Mouse (Mus musculus) midbrain, embryonic 10.5 days (tissue): ENCODE measurements around the gene Rnf133. TPM values are rescaled to one million over a fixed set of nuclear protein-coding genes. Genes with fewer than 3 reads are reported as not detected.

Source experiments
- DNase-seq: peaks from one replicate; pipeline ENCODE4 v3.0.0-alpha.2; 2017; ENCODE audit warnings: low spot score
- H3K27ac ChIP-seq: fragments of 300-500 bp; sonication (generic); replicated peaks from 2 replicates; pipeline ENCODE4 v1.5.1; 2016; ENCODE audit warnings: mild to moderate bottlenecking
- H3K27me3 ChIP-seq: fragments of 300-500 bp; sonication (generic); 2 replicates; pipeline ENCODE4 v1.6.1; 2016; ENCODE audit warnings: low read depth, mild to moderate bottlenecking; ENCODE audit not compliant: poor library complexity, severe bottlenecking
- H3K36me3 ChIP-seq: fragments of 300-500 bp; sonication (generic); 2 replicates; pipeline ENCODE4 v1.6.1; 2016; ENCODE audit warnings: mild to moderate bottlenecking, moderate library complexity
- H3K4me1 ChIP-seq: fragments of 300-500 bp; sonication (generic); 2 replicates; pipeline ENCODE4 v1.6.1; 2016
- H3K4me3 ChIP-seq: fragments of 300-500 bp; sonication (generic); 2 replicates; pipeline ENCODE4 v1.5.1; 2016; ENCODE audit warnings: mild to moderate bottlenecking, moderate library complexity
- H3K9me3 ChIP-seq: fragments of 300-500 bp; sonication (generic); replicated peaks from 2 replicates; pipeline ENCODE4 v1.6.1; 2016; ENCODE audit warnings: mild to moderate bottlenecking
- WGBS: fragments of 180-500 bp; shearing (Covaris S2); methylation state at CpG from one replicate; pipeline ENCODE4 v1.1.7; 2016; 5-methylcytosine and 5-hydroxymethylcytosine counted together
- polyA plus RNA-seq: library from polyadenylated mRNA; unstranded; fragments of >200 nt; fragmentation: Nextera tagmentation; extraction: Ambion mirVana; gene quantifications from 2 replicates; pipeline ENCODE4 v1.2.1, GENCODE M21; 2016

Rnf133 gene
- not detected in 2 replicates for polyA plus RNA-seq

DNA sequence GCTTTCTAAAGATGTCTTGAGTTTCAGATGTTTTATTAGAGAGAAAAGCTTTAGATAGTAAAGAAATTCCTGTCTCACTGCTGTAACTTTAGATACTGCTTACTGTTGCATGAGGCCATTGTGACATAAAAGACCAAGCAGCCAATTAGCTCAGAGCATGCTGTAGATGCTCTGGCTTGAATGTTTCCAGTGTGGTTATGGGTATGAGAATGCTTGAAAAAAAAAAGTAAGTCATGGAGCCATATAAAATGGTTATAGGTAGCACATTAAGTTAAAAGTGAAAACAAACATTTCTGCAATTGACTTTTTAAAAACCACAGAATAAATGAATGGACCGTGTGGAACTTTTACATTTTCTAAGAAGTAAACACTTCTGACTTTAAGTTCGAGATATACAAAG, at the start of gene Rnf133:
Gene Rnf133 (minus strand): TSS at position 101 of the 400 bp plus-strand sequence.
- no peak for DNase-seq
- Histone ChIP-seq H3K4me3 (no peak within 1 kb of the TSS), H3K9me3 (no peaks in the 10 kb centered on the region), H3K27ac (no peak within 1 kb of the TSS), H3K4me1 (no peaks in the 10 kb centered on the region; the same call in 1 of the 2 replicates), H3K36me3 (no peaks in the 10 kb centered on the region), H3K27me3 (no peaks in the 10 kb centered on the region)
- WGBS = 86% methylated on average over 2 of the region's 2 CpGs

DNA sequence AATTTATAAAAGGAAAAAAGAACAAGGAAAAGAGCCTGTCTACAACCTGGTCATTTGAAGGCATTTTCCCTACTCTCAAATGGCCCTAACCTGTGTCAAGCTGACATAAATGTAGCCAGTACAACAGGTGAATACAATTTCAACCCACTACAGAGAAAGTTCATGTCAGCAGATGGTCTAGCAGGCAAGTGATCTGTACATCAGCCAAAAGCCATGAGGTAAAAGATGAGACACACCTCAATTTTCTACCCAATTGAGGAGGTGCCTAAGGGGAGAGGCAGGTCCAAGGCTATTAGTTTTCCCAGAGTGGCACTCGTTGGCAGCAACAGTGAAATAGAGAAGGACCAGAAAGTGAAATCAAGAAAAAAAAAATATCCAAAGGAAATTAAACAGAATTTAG, 28.1 kb upstream of the Rnf133 start:
- 81% methylated on average over 1 of the region's 1 CpGs for WGBS
- H3K9me3 ChIP-seq = no peaks in the 10 kb centered on the region
- H3K36me3 ChIP-seq = no peaks in the 10 kb centered on the region
- H3K27ac ChIP-seq = no peak overlapping the region
- no peak for DNase-seq
- H3K27me3 ChIP-seq = no peaks in the 10 kb centered on the region
- H3K4me1 ChIP-seq = no peaks in the 10 kb centered on the region
- no peak overlapping the region for H3K4me3 ChIP-seq

- Histone ChIP-seq H3K9me3 (no peaks in the 10 kb centered on the region), H3K27ac (no peak within 1 kb of the TSS)
- WGBS = 92% methylated on average over 2 of the region's 2 CpGs
Observed at GRCm38 (mm10) chr6:23655036-23655435, 4.9 kb upstream of the Rnf133 start, which contains the start of gene Rnf148. Gene Rnf148, minus strand, starts transcription at chr6:23655136.

GRCm38 (mm10) chr6:23648732-23649131, 1.4 kb downstream of the Rnf133 start:
- no peaks in the 10 kb centered on the region; the same call in 1 of the 2 replicates for H3K4me1 ChIP-seq
- 81% methylated on average over 8 of the region's 8 CpGs for WGBS
- DNase-seq = no peak

More at GRCm38 (mm10) chr6:23655036-23655435, 4.9 kb upstream of the Rnf133 start, which contains the start of gene Rnf148:
- Histone ChIP-seq H3K4me1 (no peaks in the 10 kb centered on the region), H3K27me3 (no peaks in the 10 kb centered on the region), H3K36me3 (no peaks in the 10 kb centered on the region), H3K4me3 (no peak within 1 kb of the TSS)
- DNase-seq = no peak

DNA sequence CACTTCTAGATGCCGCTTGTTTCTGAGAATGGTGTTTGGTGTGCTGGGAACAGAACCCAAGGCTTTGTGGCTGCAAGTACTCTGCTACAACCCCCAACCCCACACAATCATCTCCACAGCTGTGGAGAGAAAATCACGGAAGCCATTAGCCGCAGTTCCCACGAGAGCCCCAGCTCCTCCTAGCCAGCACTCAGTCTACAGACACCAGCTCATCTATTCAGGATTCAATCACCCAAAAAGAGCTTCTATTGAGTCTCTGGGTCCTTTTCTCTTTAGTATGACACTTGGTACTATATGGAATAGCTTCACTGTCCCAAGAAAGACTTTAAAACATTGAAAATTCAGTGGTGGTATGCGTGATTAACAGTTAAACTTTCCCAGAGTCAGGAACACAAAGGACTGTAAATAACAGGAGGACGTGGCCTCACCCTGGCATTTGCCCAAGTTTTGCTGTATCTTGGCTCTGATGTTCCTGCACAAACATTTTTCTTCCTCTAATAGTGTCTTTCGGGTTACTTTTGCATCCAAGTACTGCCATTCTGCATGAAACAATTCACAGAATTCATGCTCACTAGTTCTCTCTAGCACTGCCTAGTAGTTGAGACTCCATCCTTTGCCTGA, 2.4 kb downstream of the Rnf133 start:
- DNase-seq = no peak
- WGBS = 91% methylated on average over 7 of the region's 7 CpGs
- H3K9me3 ChIP-seq = no peaks in the 10 kb centered on the region

More at GRCm38 (mm10) chr6:23648732-23649131, 1.4 kb downstream of the Rnf133 start:
- H3K27ac ChIP-seq = no peak overlapping the region
- no peak overlapping the region for H3K4me3 ChIP-seq
- no peaks in the 10 kb centered on the region for H3K36me3 ChIP-seq
- H3K9me3 ChIP-seq = no peaks in the 10 kb centered on the region
- H3K27me3 ChIP-seq = no peaks in the 10 kb centered on the region

GRCm38 (mm10) chr6:23637081-23637480, 13.0 kb downstream of the Rnf133 start:
- no peaks in the 10 kb centered on the region for H3K9me3 ChIP-seq
- H3K4me3 ChIP-seq = no peak overlapping the region
- no peaks in the 10 kb centered on the region for H3K36me3 ChIP-seq
- 86% methylated on average over 3 of the region's 3 CpGs for WGBS
- H3K4me1 ChIP-seq = no peaks in the 10 kb centered on the region
- DNase-seq = no peak
- peaks cover 7% of the 10 kb centered on the region for H3K27me3 ChIP-seq
- H3K27ac ChIP-seq = no peak overlapping the region

More for the DNA sequence above, 2.4 kb downstream of the Rnf133 start:
- no peaks in the 10 kb centered on the region for H3K36me3 ChIP-seq
- H3K27ac ChIP-seq = no peak overlapping the region
- H3K4me3 ChIP-seq = no peak overlapping the region
- no peaks in the 10 kb centered on the region; the same call in 1 of the 2 replicates for H3K4me1 ChIP-seq
- no peaks in the 10 kb centered on the region for H3K27me3 ChIP-seq

DNA sequence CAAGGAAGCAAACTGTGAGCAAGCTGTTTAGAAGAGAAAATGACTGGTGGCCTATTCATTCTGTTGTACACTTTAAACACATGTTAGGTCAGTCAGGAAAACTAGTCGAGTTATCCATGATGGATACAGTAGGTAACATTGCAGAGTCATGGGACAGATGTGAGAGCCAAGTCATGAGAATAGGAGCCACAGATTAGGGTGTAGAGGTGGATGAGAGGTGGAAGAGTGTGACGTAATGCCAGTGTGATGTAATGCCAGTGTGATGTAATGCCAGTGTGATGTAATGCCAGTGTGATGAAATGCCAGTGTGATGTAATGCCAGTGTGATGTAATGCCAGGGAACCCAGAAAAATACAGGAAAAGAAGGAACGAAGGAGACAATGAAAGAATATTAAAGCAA, 14.9 kb downstream of the Rnf133 start:
- H3K27me3 ChIP-seq = peaks cover 9% of the 10 kb centered on the region
- no peaks in the 10 kb centered on the region for H3K36me3 ChIP-seq
- no peak overlapping the region for H3K4me3 ChIP-seq
- WGBS = 91% methylated on average over 3 of the region's 3 CpGs
- DNase-seq = no peak
- no peak overlapping the region for H3K27ac ChIP-seq
- H3K9me3 ChIP-seq = no peaks in the 10 kb centered on the region
- H3K4me1 ChIP-seq = peaks cover 3% of the 10 kb centered on the region; the same call in 1 of the 2 replicates

DNA sequence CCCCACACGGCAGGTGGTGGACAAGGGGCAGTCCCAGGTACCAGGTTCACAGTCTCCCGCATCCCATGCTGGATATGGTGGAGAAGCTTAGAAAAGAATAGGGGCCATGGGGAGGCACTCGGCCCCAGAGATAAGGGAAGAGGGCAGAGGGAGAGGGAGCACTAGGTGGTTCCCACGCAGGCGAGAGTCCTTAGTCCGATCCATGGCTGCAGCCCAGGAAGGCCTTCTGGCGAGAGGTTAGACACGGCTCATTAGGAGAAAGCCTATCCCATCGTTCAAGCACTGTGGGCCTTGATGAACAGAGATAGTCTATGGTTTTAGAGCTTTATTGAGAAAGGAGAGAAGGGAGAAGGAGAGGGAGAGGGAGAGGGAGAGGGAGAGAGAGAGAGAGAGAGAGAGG, 16.1 kb downstream of the Rnf133 start:
- WGBS = 80% methylated on average over 9 of the region's 9 CpGs
- no peak overlapping the region for H3K4me3 ChIP-seq
- no peak for DNase-seq

GRCm38 (mm10) chr6:23630465-23630864, 19.6 kb downstream of the Rnf133 start:
- 13% methylated on average over 4 of the region's 4 CpGs for WGBS
- Histone ChIP-seq H3K4me1 (peaks cover 4% of the 10 kb centered on the region; the same call in 1 of the 2 replicates), H3K27ac (no peak overlapping the region), H3K4me3 (no peak overlapping the region), H3K36me3 (no peaks in the 10 kb centered on the region), H3K27me3 (peaks cover 14% of the 10 kb centered on the region), H3K9me3 (no peaks in the 10 kb centered on the region)
- DNase-seq = no peak

More for the DNA sequence above, 16.1 kb downstream of the Rnf133 start:
- Histone ChIP-seq H3K27me3 (peaks cover 11% of the 10 kb centered on the region), H3K9me3 (no peaks in the 10 kb centered on the region), H3K36me3 (no peaks in the 10 kb centered on the region), H3K4me1 (peaks cover 4% of the 10 kb centered on the region; the same call in 1 of the 2 replicates), H3K27ac (no peak overlapping the region)

Other genes starting within 250 kb of the Rnf133 start
- not detected in 2 replicates for gene Rnf148, start 4.8 kb upstream of the Rnf133 start, polyA plus RNA-seq
- 1.1 and 1.4 TPM in 2 replicates for gene Cadps2, start 189.1 kb upstream of the Rnf133 start, polyA plus RNA-seq